Mouse (Mus musculus): ENCODE results near the gene Tnrc6a. TPM values are rescaled to one million over a fixed set of nuclear protein-coding genes. Genes with fewer than 3 reads are reported as not detected.

Gene Tnrc6a
- polyA plus RNA-seq, 1 experiment from 2014 or later = 38.5 TPM

DNA sequence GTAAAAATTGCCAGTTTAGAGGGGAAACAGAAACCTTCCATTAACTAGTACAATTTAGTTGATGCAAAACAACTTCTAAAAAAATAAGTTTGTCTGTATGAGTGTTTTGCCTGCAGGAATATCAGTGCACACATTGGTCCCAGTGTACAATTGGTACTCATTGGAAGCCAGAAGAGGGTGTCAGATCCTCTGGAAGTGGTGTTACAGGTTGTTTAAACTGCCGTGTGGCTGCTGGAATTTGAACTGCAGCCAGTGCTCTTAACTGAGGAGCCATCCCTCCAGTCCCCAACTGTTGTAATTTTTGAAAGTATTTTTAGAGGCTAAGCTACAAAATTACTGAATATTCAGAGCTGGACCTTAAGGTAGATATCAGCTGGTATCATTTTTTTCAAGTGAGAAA is 4.3 kb downstream of the Tnrc6a start:
- ATAC-seq (ENCODE audit: borderline replicate concordance, extremely low read depth, low FRiP score, low TSS enrichment) = no peak
- Histone ChIP-seq H3K4me3 (no peak overlapping the region), H3K27ac (no peak overlapping the region), H3K36me3 (0 out of 2 replicates have a peak, but pooled peaks cover 15% of the 10 kb centered on the region), H3K4me2 (no peak overlapping the region), H3K27me3 (no peaks in the 10 kb centered on the region), H3K9me3 (no peaks in the 10 kb centered on the region), H3K4me1 (peaks cover 53% of the 10 kb centered on the region), H3K9ac (no peak overlapping the region)
- WGBS = 6% methylated on average over 1 of the region's 1 CpGs

- H3K27me3 ChIP-seq = no peaks in the 10 kb centered on the region
- peaks cover 50% of the 10 kb centered on the region for H3K4me1 ChIP-seq
- no peak for ATAC-seq (ENCODE audit: borderline replicate concordance, extremely low read depth, low FRiP score, low TSS enrichment)
- no peaks in the 10 kb centered on the region for H3K9me3 ChIP-seq
- no peak overlapping the region for H3K4me3 ChIP-seq
- H3K4me2 ChIP-seq = no peak overlapping the region
- WGBS = 69% methylated on average over 2 of the region's 2 CpGs
- H3K27ac ChIP-seq = no peak overlapping the region
- no peak overlapping the region for H3K9ac ChIP-seq
- 0 out of 2 replicates have a peak, but pooled peaks cover 15% of the 10 kb centered on the region for H3K36me3 ChIP-seq
These were observed 5.4 kb downstream of the Tnrc6a start for GRCm38 (mm10) chr7:123129061-123129460.

GRCm38 (mm10) chr7:123130198-123130597 is 6.5 kb downstream of the Tnrc6a start:
- Histone ChIP-seq H3K9ac (no peak overlapping the region), H3K36me3 (0 out of 2 replicates have a peak, but pooled peaks cover 15% of the 10 kb centered on the region), H3K4me3 (no peak overlapping the region), H3K4me1 (peaks cover 52% of the 10 kb centered on the region), H3K4me2 (no peak overlapping the region), H3K27me3 (no peaks in the 10 kb centered on the region), H3K9me3 (no peaks in the 10 kb centered on the region), H3K27ac (no peak overlapping the region)
- 30% methylated on average over 2 of the region's 2 CpGs for WGBS
- no peak for ATAC-seq (ENCODE audit: borderline replicate concordance, extremely low read depth, low FRiP score, low TSS enrichment)

- H3K4me1 ChIP-seq = peaks cover 48% of the 10 kb centered on the region
- no peaks in the 10 kb centered on the region for H3K9me3 ChIP-seq
- H3K4me3 ChIP-seq = no peak overlapping the region
- WGBS = 55% methylated on average over 2 of the region's 2 CpGs
- H3K9ac ChIP-seq = no peak overlapping the region
- no peaks in the 10 kb centered on the region for H3K27me3 ChIP-seq
- no peak overlapping the region for H3K4me2 ChIP-seq
- peaks cover 10% of the 10 kb centered on the region; the same call in 1 of the 2 replicates for H3K36me3 ChIP-seq
- H3K27ac ChIP-seq = no peak overlapping the region
- ATAC-seq (ENCODE audit: borderline replicate concordance, extremely low read depth, low FRiP score, low TSS enrichment) = no peak
These were observed 8.7 kb downstream of the Tnrc6a start for GRCm38 (mm10) chr7:123132401-123132800.

- no peaks in the 10 kb centered on the region for H3K27me3 ChIP-seq
- ATAC-seq (ENCODE audit: borderline replicate concordance, extremely low read depth, low FRiP score, low TSS enrichment) = no peak
- peaks cover 31% of the 10 kb centered on the region for H3K4me1 ChIP-seq
- H3K9ac ChIP-seq = no peak overlapping the region
- no peak overlapping the region for H3K4me2 ChIP-seq
- no peaks in the 10 kb centered on the region for H3K9me3 ChIP-seq
- no peak overlapping the region for H3K27ac ChIP-seq
- no peak overlapping the region for H3K4me3 ChIP-seq
- H3K36me3 ChIP-seq = peaks cover 28% of the 10 kb centered on the region
- WGBS = 39% methylated on average over 2 of the region's 2 CpGs
These were observed 11.2 kb downstream of the Tnrc6a start for GRCm38 (mm10) chr7:123134876-123135275.

DNA sequence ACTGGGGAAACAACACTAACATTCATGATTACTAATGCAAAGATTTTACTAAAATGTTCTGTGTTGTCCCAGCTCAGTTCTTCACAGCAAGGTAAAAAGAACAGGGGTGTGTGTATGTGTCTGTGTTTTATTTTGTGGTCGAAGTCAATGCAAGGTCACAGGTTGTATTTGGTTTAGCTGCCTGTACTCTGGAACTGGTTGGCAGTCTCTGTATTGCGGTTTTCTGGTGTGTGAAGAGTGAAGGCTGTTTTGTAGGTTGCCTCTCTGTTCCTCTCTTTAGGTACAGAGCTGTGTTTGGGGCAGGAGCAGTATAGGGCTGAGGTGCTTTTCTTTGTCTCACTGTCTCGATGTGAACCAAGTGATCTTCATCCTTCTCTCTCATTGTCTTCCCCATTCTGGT is 12.0 kb downstream of the Tnrc6a start:
- Histone ChIP-seq H3K9ac (no peak overlapping the region), H3K4me2 (no peak overlapping the region), H3K4me1 (peaks cover 28% of the 10 kb centered on the region), H3K36me3 (peaks cover 31% of the 10 kb centered on the region), H3K27ac (no peak overlapping the region), H3K4me3 (no peak overlapping the region), H3K27me3 (no peaks in the 10 kb centered on the region), H3K9me3 (no peaks in the 10 kb centered on the region)
- WGBS = 83% methylated on average over 3 of the region's 3 CpGs
- ATAC-seq (ENCODE audit: borderline replicate concordance, extremely low read depth, low FRiP score, low TSS enrichment) = no peak

GRCm38 (mm10) chr7:123138001-123138400 is 14.3 kb downstream of the Tnrc6a start:
- Histone ChIP-seq H3K4me2 (no peak overlapping the region), H3K36me3 (peaks cover 31% of the 10 kb centered on the region), H3K4me1 (peaks cover 19% of the 10 kb centered on the region; the same call in 1 of the 2 replicates), H3K9me3 (no peaks in the 10 kb centered on the region), H3K27me3 (no peaks in the 10 kb centered on the region), H3K27ac (no peak overlapping the region), H3K4me3 (no peak overlapping the region), H3K9ac (no peak overlapping the region)
- no peak for ATAC-seq (ENCODE audit: borderline replicate concordance, extremely low read depth, low FRiP score, low TSS enrichment)
- 86% methylated on average over 4 of the region's 4 CpGs for WGBS

GRCm38 (mm10) chr7:123146141-123146846 is 22.6 kb downstream of the Tnrc6a start:
- H3K27ac ChIP-seq = no peak overlapping the region

GRCm38 (mm10) chr7:123147787-123148186 is 24.1 kb downstream of the Tnrc6a start:
- WGBS = 94% methylated on average over 2 of the region's 2 CpGs
- Histone ChIP-seq H3K9ac (no peak overlapping the region), H3K27ac (no peak overlapping the region), H3K4me2 (no peak overlapping the region), H3K4me3 (no peak overlapping the region), H3K4me1 (no peaks in the 10 kb centered on the region), H3K36me3 (peaks cover 25% of the 10 kb centered on the region), H3K27me3 (no peaks in the 10 kb centered on the region), H3K9me3 (no peaks in the 10 kb centered on the region)
- no peak for ATAC-seq (ENCODE audit: borderline replicate concordance, extremely low read depth, low FRiP score, low TSS enrichment)

More at GRCm38 (mm10) chr7:123146141-123146846, 22.6 kb downstream of the Tnrc6a start:
- no peak for ATAC-seq (ENCODE audit: borderline replicate concordance, extremely low read depth, low FRiP score, low TSS enrichment)
- no peaks in the 10 kb centered on the region for H3K27me3 ChIP-seq
- H3K4me1 ChIP-seq = no peaks in the 10 kb centered on the region
- H3K9me3 ChIP-seq = no peaks in the 10 kb centered on the region
- peaks cover 19% of the 10 kb centered on the region for H3K36me3 ChIP-seq
- no peak overlapping the region for H3K4me3 ChIP-seq
- H3K9ac ChIP-seq = no peak overlapping the region
- WGBS = 84% methylated on average over 10 of the region's 10 CpGs
- no peak overlapping the region for H3K4me2 ChIP-seq

DNA sequence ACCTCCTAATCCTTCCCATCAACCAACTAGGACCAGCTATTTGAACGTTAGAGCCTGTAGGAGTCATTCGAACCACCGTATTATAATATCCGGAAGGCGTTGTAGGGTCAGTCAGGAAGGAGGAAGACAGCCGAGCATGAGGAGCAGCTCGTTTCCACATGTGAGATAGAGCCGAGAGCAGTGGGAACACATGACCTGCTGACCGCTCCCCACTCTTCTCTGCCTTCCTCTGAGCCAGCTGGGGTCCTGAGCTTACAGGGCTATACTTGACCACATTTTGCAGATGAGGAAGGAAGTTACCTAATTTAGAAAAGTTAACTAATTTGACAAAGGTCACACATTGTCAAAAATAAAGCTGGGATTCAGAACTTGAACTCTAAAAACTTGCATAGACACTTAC is 25.2 kb downstream of the Tnrc6a start:
- ATAC-seq (ENCODE audit: borderline replicate concordance, extremely low read depth, low FRiP score, low TSS enrichment) = no peak
- 85% methylated on average over 9 of the region's 9 CpGs for WGBS
- H3K27me3 ChIP-seq = no peaks in the 10 kb centered on the region
- H3K27ac ChIP-seq = no peak overlapping the region
- H3K4me1 ChIP-seq = no peaks in the 10 kb centered on the region
- H3K4me2 ChIP-seq = no peak overlapping the region
- no peak overlapping the region for H3K4me3 ChIP-seq
- H3K9me3 ChIP-seq = no peaks in the 10 kb centered on the region
- H3K36me3 ChIP-seq = peaks cover 34% of the 10 kb centered on the region
- H3K9ac ChIP-seq = no peak overlapping the region

DNA sequence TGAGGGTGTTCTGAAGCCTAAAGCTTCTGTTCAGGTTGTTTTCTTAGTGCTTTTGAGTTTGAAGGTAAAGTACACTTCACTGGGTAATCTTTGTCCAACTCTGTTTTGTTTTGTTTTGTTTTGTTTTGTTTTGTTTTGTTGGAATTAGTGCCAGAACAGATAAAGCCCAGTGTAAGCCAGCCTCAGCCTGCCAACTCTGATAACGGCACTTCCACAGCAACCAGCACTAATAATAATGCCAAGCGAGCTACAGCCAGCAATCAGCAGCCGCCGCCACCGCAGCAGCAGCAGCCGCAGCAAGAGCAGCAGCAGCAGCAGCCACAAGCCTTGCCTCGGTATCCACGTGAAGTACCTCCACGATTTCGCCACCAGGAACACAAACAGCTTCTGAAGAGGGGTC is 38.7 kb downstream of the Tnrc6a start:
- Histone ChIP-seq H3K4me1 (no peaks in the 10 kb centered on the region), H3K36me3 (peaks cover 44% of the 10 kb centered on the region), H3K4me3 (no peak overlapping the region), H3K9ac (no peak overlapping the region), H3K27ac (no peak overlapping the region), H3K4me2 (no peak overlapping the region), H3K9me3 (no peaks in the 10 kb centered on the region), H3K27me3 (no peaks in the 10 kb centered on the region)
- 89% methylated on average over 10 of the region's 10 CpGs for WGBS
- no peak for ATAC-seq (ENCODE audit: borderline replicate concordance, extremely low read depth, low FRiP score, low TSS enrichment)

GRCm38 (mm10) chr7:123167436-123167835 is 43.8 kb downstream of the Tnrc6a start:
- Histone ChIP-seq H3K4me2 (no peak overlapping the region), H3K4me3 (no peak overlapping the region), H3K9ac (no peak overlapping the region), H3K9me3 (no peaks in the 10 kb centered on the region), H3K27ac (no peak overlapping the region), H3K27me3 (no peaks in the 10 kb centered on the region), H3K36me3 (peaks cover 90% of the 10 kb centered on the region), H3K4me1 (no peaks in the 10 kb centered on the region)
- no peak for ATAC-seq (ENCODE audit: borderline replicate concordance, extremely low read depth, low FRiP score, low TSS enrichment)
- 89% methylated on average over 2 of the region's 2 CpGs for WGBS

Measured in lung, embryonic 15.5 days (tissue).